ENCODE assay signal across 9 mouse cellular contexts in genomic region chr13:111491046-111491756, GRCm38 (mm10). TPM values are rescaled to one million over a fixed set of nuclear protein-coding genes. Genes with fewer than 3 reads are reported as not detected.
DNase-seq lines count a peak whose midpoint lies in the region; ATAC-seq and TF ChIP-seq lines count a peak whose summit lies in the region.
"Had no signal": no experiment of that assay in that cellular context is flagged by ENCODE, and none has a peak within 500 bp of the region (broad histone marks: within the 10 kb centered on the region; RNA-seq: fewer than 3 reads in every experiment).

No protein-coding gene starts in this region.

- no peak for DNase-seq in kidney, postnatal 10 days
- peak; percentile 16 for DNase-seq in hindbrain, embryonic 11.5 days (ENCODE audit: low spot score)
- no peak for DNase-seq in right cerebral cortex, adult 2 months (ENCODE audit: low spot score in 2 of 2)
- DNase-seq in left cerebral cortex, adult 18-20 months (ENCODE audit: low spot score in 2 of 2): no peak

- H3K36me3 ChIP-seq in kidney, embryonic 16.5 days (ENCODE audit: insufficient read depth, low read length): no peaks in the 10 kb centered on the region
- H3K36me3 ChIP-seq in hindbrain, embryonic 11.5 days (ENCODE audit: control insufficient read depth, insufficient read depth, low read length): no peaks in the 10 kb centered on the region
- H3K36me3 ChIP-seq in midbrain, embryonic 13.5 days: no peaks in the 10 kb centered on the region

- H3K9me3 ChIP-seq in kidney, embryonic 16.5 days (ENCODE audit: low read length): no peaks in the 10 kb centered on the region
- H3K9me3 ChIP-seq in hindbrain, embryonic 11.5 days (ENCODE audit: control insufficient read depth, low read length): no peaks in the 10 kb centered on the region
- no peaks in the 10 kb centered on the region for H3K9me3 ChIP-seq in midbrain, embryonic 13.5 days

- no peak overlapping the region for H3K27ac ChIP-seq in kidney, embryonic 16.5 days (ENCODE audit: low read length)
- H3K27ac ChIP-seq in cortical plate, adult 2 months (ENCODE audit: insufficient read depth, low read length): no peak overlapping the region
- no peak overlapping the region for H3K27ac ChIP-seq in hindbrain, embryonic 11.5 days (ENCODE audit: low read depth, low read length)
- no peak overlapping the region for H3K27ac ChIP-seq in midbrain, embryonic 13.5 days

- peak overlapping the region; percentile 98 for H3K4me3 ChIP-seq in kidney, embryonic 16.5 days (ENCODE audit: low read length)
- peak overlapping the region; percentile 31; the same call in 1 of the 2 replicates for H3K4me3 ChIP-seq in cortical plate, adult 2 months (ENCODE audit: insufficient read depth, low read length)
- H3K4me3 ChIP-seq in hindbrain, embryonic 11.5 days (ENCODE audit: low read depth, low read length): no peak overlapping the region
- peak overlapping the region; percentile 95 for H3K4me3 ChIP-seq in midbrain, embryonic 13.5 days (replicated peaks)

- H3K9ac ChIP-seq in kidney, embryonic 16.5 days (replicated peaks; ENCODE audit: low read length): no peak overlapping the region
- H3K9ac ChIP-seq in hindbrain, embryonic 11.5 days (ENCODE audit: low read depth, low read length): no peak overlapping the region
- H3K9ac ChIP-seq in midbrain, embryonic 13.5 days (replicated peaks): no peak overlapping the region

- peak overlapping the region; percentile 88 for H3K4me2 ChIP-seq in kidney, embryonic 16.5 days (replicated peaks; ENCODE audit: low read depth, low read length)
- no peak overlapping the region for H3K4me2 ChIP-seq in hindbrain, embryonic 11.5 days (replicated peaks; ENCODE audit: low read depth, low read length)
- peak overlapping the region; percentile 70 for H3K4me2 ChIP-seq in midbrain, embryonic 13.5 days (replicated peaks)

- no peak for TF ChIP-seq POLR2A in cortical plate, adult 2 months (IDR thresholded peaks at IDR 0.05; ENCODE audit: extremely low read depth, insufficient read depth, low read length)

- peaks cover 12% of the 10 kb centered on the region for H3K4me1 ChIP-seq in kidney, embryonic 16.5 days (ENCODE audit: insufficient read depth, low read length)
- no peaks in the 10 kb centered on the region for H3K4me1 ChIP-seq in cortical plate, adult 2 months (ENCODE audit: control insufficient read depth, insufficient read depth, low read length)
- H3K4me1 ChIP-seq in hindbrain, embryonic 11.5 days (replicated peaks; ENCODE audit: control insufficient read depth, insufficient read depth, low read length): no peaks in the 10 kb centered on the region
- peaks cover 31% of the 10 kb centered on the region for H3K4me1 ChIP-seq in midbrain, embryonic 13.5 days (replicated peaks)

- WGBS in kidney, embryonic 16.5 days: 17% methylated on average over 13 of the region's 13 CpGs
- WGBS in hindbrain, embryonic 11.5 days: 28% methylated on average over 13 of the region's 13 CpGs
- WGBS in midbrain, embryonic 13.5 days: 20% methylated on average over 13 of the region's 13 CpGs

- no peak for ATAC-seq in kidney, embryonic 16.5 days (ENCODE audit: low FRiP score, low TSS enrichment)
- ATAC-seq in hindbrain, embryonic 11.5 days (ENCODE audit: low FRiP score): no peak
- ATAC-seq in midbrain, embryonic 13.5 days: no peak
- no peak for ATAC-seq in megakaryocyte progenitor cell, adult 5-6 weeks (replicated peaks; ENCODE audit: poor library complexity)

- H3K27me3 ChIP-seq in kidney, embryonic 16.5 days (ENCODE audit: insufficient read depth, low read length): peaks cover 33% of the 10 kb centered on the region
- peaks cover 4% of the 10 kb centered on the region; the same call in 1 of the 2 replicates for H3K27me3 ChIP-seq in hindbrain, embryonic 11.5 days (ENCODE audit: control insufficient read depth, insufficient read depth, low read length)
- H3K27me3 ChIP-seq in midbrain, embryonic 13.5 days: peaks cover 27% of the 10 kb centered on the region

- TF ChIP-seq CTCF in cortical plate, adult 2 months (IDR thresholded peaks at IDR 0.05; ENCODE audit: extremely low read depth, insufficient read depth, low read length): no peak

RNA-seq across cellular contexts. Expression of gene Gpbp1, which starts 1.3 kb away (rescaled TPM):
- 79.5 and 80.5 TPM in 2 replicates for polyA plus RNA-seq in kidney, embryonic 16.5 days (2015; fragmentation: Nextera tagmentation; extraction: Ambion mirVana)
- polyA plus RNA-seq in cortical plate, adult 2 months (2012; rRNA removed): 45.4 and 47.8 TPM in 2 replicates
- polyA plus RNA-seq in hindbrain, embryonic 11.5 days (2014; fragmentation: Nextera tagmentation; extraction: Ambion mirVana): 129 and 149 TPM in 2 replicates
- 113 and 116 TPM in 2 replicates for polyA plus RNA-seq in midbrain, embryonic 13.5 days (2015; fragmentation: Nextera tagmentation; extraction: Ambion mirVana)
- total RNA-seq in megakaryocyte progenitor cell, adult 5-6 weeks (2015): 98.7 and 111 TPM in 2 replicates
- 125 and 164 TPM in 2 replicates for total RNA-seq in megakaryocyte progenitor cell, adult 5-6 weeks (2017)
- total RNA-seq in left cerebral cortex, adult 18-20 months (2021): 10 to 100 TPM; 95.5 to 97.3 TPM

RNA-seq across cellular contexts. Expression of gene Gm49496, which starts 58.5 kb away (rescaled TPM):
- not detected in 2 replicates for polyA plus RNA-seq in kidney, embryonic 16.5 days (2015; fragmentation: Nextera tagmentation; extraction: Ambion mirVana)
- polyA plus RNA-seq in cortical plate, adult 2 months (2012; rRNA removed): not detected in 2 replicates
- polyA plus RNA-seq in hindbrain, embryonic 11.5 days (2014; fragmentation: Nextera tagmentation; extraction: Ambion mirVana): not detected in 2 replicates
- polyA plus RNA-seq in midbrain, embryonic 13.5 days (2015; fragmentation: Nextera tagmentation; extraction: Ambion mirVana): not detected in 2 replicates
- not detected in 2 replicates for total RNA-seq in megakaryocyte progenitor cell, adult 5-6 weeks (2015)
- 1.3 and 2.2 TPM in 2 replicates for total RNA-seq in megakaryocyte progenitor cell, adult 5-6 weeks (2017)
- total RNA-seq in left cerebral cortex, adult 18-20 months (2021): not detected
- total RNA-seq: liver, adult 2 months had no signal
- polyA plus RNA-seq: liver, adult 2 months had no signal
